Mouse (Mus musculus): ENCODE measurements around the gene Tmem205. TPM values are rescaled to one million over a fixed set of nuclear protein-coding genes. Genes with fewer than 3 reads are reported as not detected.

Tmem205 gene
- polyA plus RNA-seq, 1 experiment: 21.4 TPM

- TF ChIP-seq CTCF (IDR thresholded peaks at IDR 0.05; ENCODE audit: low read depth, low read length) (no peak), POLR2A (IDR thresholded peaks at IDR 0.05; ENCODE audit: insufficient read depth, low read length) (no peak), EP300 (IDR thresholded peaks at IDR 0.05; ENCODE audit: insufficient read depth, low read depth, low read length) (no peak)
- Histone ChIP-seq H3K4me1 (ENCODE audit: control insufficient read depth, insufficient read depth, low read length) (no peaks in the 10 kb centered on the region), H3K27me3 (ENCODE audit: control insufficient read depth, insufficient read depth, low read length, poor library complexity, severe bottlenecking) (no peaks in the 10 kb centered on the region), H3K9ac (ENCODE audit: low read depth, poor library complexity, severe bottlenecking) (peak overlapping the region; percentile 34), H3K27ac (ENCODE audit: insufficient read depth, low read length) (no peak overlapping the region), H3K36me3 (ENCODE audit: control insufficient read depth, insufficient read depth, low read length, poor library complexity, severe bottlenecking) (no peaks in the 10 kb centered on the region), H3K4me3 (ENCODE audit: low read depth, low read length) (peak overlapping the region; percentile 66), H3K9me3 (replicated peaks; ENCODE audit: control insufficient read depth, insufficient read depth, low read length, poor library complexity, severe bottlenecking) (no peaks in the 10 kb centered on the region)
Measured at GRCm38 (mm10) chr9:21962416-21963059, 35.2 kb upstream of the Tmem205 start.

GRCm38 (mm10) chr9:21962010-21962409 lies 34.7 kb upstream of the Tmem205 start:
- H3K36me3 ChIP-seq (ENCODE audit: control insufficient read depth, insufficient read depth, low read length, poor library complexity, severe bottlenecking): no peaks in the 10 kb centered on the region
- TF ChIP-seq EP300 (IDR thresholded peaks at IDR 0.05; ENCODE audit: insufficient read depth, low read depth, low read length): no peak
- no peak for TF ChIP-seq CTCF (IDR thresholded peaks at IDR 0.05; ENCODE audit: low read depth, low read length)
- TF ChIP-seq POLR2A (IDR thresholded peaks at IDR 0.05; ENCODE audit: insufficient read depth, low read length): no peak
- H3K9me3 ChIP-seq (replicated peaks; ENCODE audit: control insufficient read depth, insufficient read depth, low read length, poor library complexity, severe bottlenecking): no peaks in the 10 kb centered on the region
- H3K9ac ChIP-seq (ENCODE audit: low read depth, poor library complexity, severe bottlenecking): peak overlapping the region; percentile 34
- H3K4me3 ChIP-seq (ENCODE audit: low read depth, low read length): peak overlapping the region; percentile 66
- H3K4me1 ChIP-seq (ENCODE audit: control insufficient read depth, insufficient read depth, low read length): no peaks in the 10 kb centered on the region
- H3K27ac ChIP-seq (ENCODE audit: insufficient read depth, low read length): no peak overlapping the region
- no peaks in the 10 kb centered on the region for H3K27me3 ChIP-seq (ENCODE audit: control insufficient read depth, insufficient read depth, low read length, poor library complexity, severe bottlenecking)

GRCm38 (mm10) chr9:21961366-21961980 lies 34.1 kb upstream of the Tmem205 start:
- Histone ChIP-seq H3K4me1 (ENCODE audit: control insufficient read depth, insufficient read depth, low read length) (no peaks in the 10 kb centered on the region), H3K27ac (ENCODE audit: insufficient read depth, low read length) (no peak overlapping the region), H3K27me3 (ENCODE audit: control insufficient read depth, insufficient read depth, low read length, poor library complexity, severe bottlenecking) (no peaks in the 10 kb centered on the region), H3K9me3 (replicated peaks; ENCODE audit: control insufficient read depth, insufficient read depth, low read length, poor library complexity, severe bottlenecking) (no peaks in the 10 kb centered on the region), H3K36me3 (ENCODE audit: control insufficient read depth, insufficient read depth, low read length, poor library complexity, severe bottlenecking) (no peaks in the 10 kb centered on the region), H3K4me3 (ENCODE audit: low read depth, low read length) (peak overlapping the region; percentile 66), H3K9ac (ENCODE audit: low read depth, poor library complexity, severe bottlenecking) (peak overlapping the region; percentile 34)
- TF ChIP-seq EP300 (IDR thresholded peaks at IDR 0.05; ENCODE audit: insufficient read depth, low read depth, low read length) (no peak), POLR2A (IDR thresholded peaks at IDR 0.05; ENCODE audit: insufficient read depth, low read length) (no peak), CTCF (IDR thresholded peaks at IDR 0.05; ENCODE audit: low read depth, low read length) (no peak)

GRCm38 (mm10) chr9:21960558-21961208 lies 33.3 kb upstream of the Tmem205 start:
- Histone ChIP-seq H3K9ac (ENCODE audit: low read depth, poor library complexity, severe bottlenecking) (no peak overlapping the region), H3K36me3 (ENCODE audit: control insufficient read depth, insufficient read depth, low read length, poor library complexity, severe bottlenecking) (no peaks in the 10 kb centered on the region), H3K4me3 (ENCODE audit: low read depth, low read length) (peak overlapping the region; percentile 33), H3K4me1 (ENCODE audit: control insufficient read depth, insufficient read depth, low read length) (no peaks in the 10 kb centered on the region), H3K27me3 (ENCODE audit: control insufficient read depth, insufficient read depth, low read length, poor library complexity, severe bottlenecking) (no peaks in the 10 kb centered on the region), H3K9me3 (replicated peaks; ENCODE audit: control insufficient read depth, insufficient read depth, low read length, poor library complexity, severe bottlenecking) (no peaks in the 10 kb centered on the region), H3K27ac (ENCODE audit: insufficient read depth, low read length) (no peak overlapping the region)
- peak; percentile 50 for TF ChIP-seq CTCF (IDR thresholded peaks at IDR 0.05; ENCODE audit: low read depth, low read length)
- 0 out of 2 replicates have a peak, but pooled peaks have one; percentile 5 for TF ChIP-seq EP300 (IDR thresholded peaks at IDR 0.05; ENCODE audit: insufficient read depth, low read depth, low read length)
- TF ChIP-seq POLR2A (IDR thresholded peaks at IDR 0.05; ENCODE audit: insufficient read depth, low read length): no peak

- no peaks in the 10 kb centered on the region for H3K27me3 ChIP-seq (ENCODE audit: control insufficient read depth, insufficient read depth, low read length, poor library complexity, severe bottlenecking)
- H3K4me3 ChIP-seq (ENCODE audit: low read depth, low read length): peak overlapping the region; percentile 33
- no peak for TF ChIP-seq POLR2A (IDR thresholded peaks at IDR 0.05; ENCODE audit: insufficient read depth, low read length)
- no peak for TF ChIP-seq CTCF (IDR thresholded peaks at IDR 0.05; ENCODE audit: low read depth, low read length)
- no peak for TF ChIP-seq EP300 (IDR thresholded peaks at IDR 0.05; ENCODE audit: insufficient read depth, low read depth, low read length)
- no peak overlapping the region for H3K9ac ChIP-seq (ENCODE audit: low read depth, poor library complexity, severe bottlenecking)
- H3K9me3 ChIP-seq (replicated peaks; ENCODE audit: control insufficient read depth, insufficient read depth, low read length, poor library complexity, severe bottlenecking): no peaks in the 10 kb centered on the region
- H3K4me1 ChIP-seq (ENCODE audit: control insufficient read depth, insufficient read depth, low read length): no peaks in the 10 kb centered on the region
- no peak overlapping the region for H3K27ac ChIP-seq (ENCODE audit: insufficient read depth, low read length)
- H3K36me3 ChIP-seq (ENCODE audit: control insufficient read depth, insufficient read depth, low read length, poor library complexity, severe bottlenecking): no peaks in the 10 kb centered on the region
Measured at GRCm38 (mm10) chr9:21960135-21960534, 32.8 kb upstream of the Tmem205 start.

GRCm38 (mm10) chr9:21959244-21959643 lies 31.9 kb upstream of the Tmem205 start:
- Histone ChIP-seq H3K9ac (ENCODE audit: low read depth, poor library complexity, severe bottlenecking) (no peak overlapping the region), H3K9me3 (replicated peaks; ENCODE audit: control insufficient read depth, insufficient read depth, low read length, poor library complexity, severe bottlenecking) (no peaks in the 10 kb centered on the region), H3K27ac (ENCODE audit: insufficient read depth, low read length) (no peak overlapping the region), H3K36me3 (ENCODE audit: control insufficient read depth, insufficient read depth, low read length, poor library complexity, severe bottlenecking) (no peaks in the 10 kb centered on the region), H3K4me1 (ENCODE audit: control insufficient read depth, insufficient read depth, low read length) (no peaks in the 10 kb centered on the region), H3K27me3 (ENCODE audit: control insufficient read depth, insufficient read depth, low read length, poor library complexity, severe bottlenecking) (no peaks in the 10 kb centered on the region), H3K4me3 (ENCODE audit: low read depth, low read length) (no peak overlapping the region)
- no peak for TF ChIP-seq CTCF (IDR thresholded peaks at IDR 0.05; ENCODE audit: low read depth, low read length)
- TF ChIP-seq POLR2A (IDR thresholded peaks at IDR 0.05; ENCODE audit: insufficient read depth, low read length): no peak
- TF ChIP-seq EP300 (IDR thresholded peaks at IDR 0.05; ENCODE audit: insufficient read depth, low read depth, low read length): no peak
